Mouse (Mus musculus) lung, postnatal 14 days (tissue): ENCODE data around the gene Adipor1.
"Not testable (repeated sequence)": the region's sequence is repeated elsewhere in the genome, so short reads cannot be mapped to it uniquely, and the experiment has no call there.

Experiments
- DNase-seq: peaks from one replicate; pipeline ENCODE4 v3.0.0; 2021

Gene Adipor1

GRCm38 (mm10) chr1:134419751-134420458 is 4.7 kb downstream of the Adipor1 start:
- no peak for DNase-seq

GRCm38 (mm10) chr1:134423911-134424310 is 8.7 kb downstream of the Adipor1 start:
- DNase-seq, result no peak

GRCm38 (mm10) chr1:134426289-134426688 is 11.1 kb downstream of the Adipor1 start:
- no peak for DNase-seq

- no peak for DNase-seq
These were observed 17.8 kb downstream of the Adipor1 start for GRCm38 (mm10) chr1:134433002-134433401.

- DNase-seq, result no peak
These were observed 18.3 kb downstream of the Adipor1 start for GRCm38 (mm10) chr1:134433473-134433872.

- peak; percentile 35 for DNase-seq
These were observed 20.2 kb downstream of the Adipor1 start for GRCm38 (mm10) chr1:134435414-134435813.

GRCm38 (mm10) chr1:134440437-134440836 is 25.3 kb downstream of the Adipor1 start:
- DNase-seq, result no peak

- DNase-seq, result not testable (repeated sequence)
These were observed 26.6 kb downstream of the Adipor1 start for GRCm38 (mm10) chr1:134441737-134442136.

- DNase-seq, result no peak
These were observed 27.2 kb downstream of the Adipor1 start for GRCm38 (mm10) chr1:134442394-134442793.

GRCm38 (mm10) chr1:134443288-134443687 is 28.1 kb downstream of the Adipor1 start:
- not testable (repeated sequence) for DNase-seq

- DNase-seq, result no peak
These were observed 30.2 kb downstream of the Adipor1 start for GRCm38 (mm10) chr1:134445418-134445817.

GRCm38 (mm10) chr1:134448537-134448936 is 33.4 kb downstream of the Adipor1 start:
- DNase-seq, result not testable (repeated sequence)

- DNase-seq, result no peak
These were observed 35.0 kb downstream of the Adipor1 start for GRCm38 (mm10) chr1:134450201-134450600.

GRCm38 (mm10) chr1:134450986-134451385 is 35.8 kb downstream of the Adipor1 start:
- peak; percentile 53 for DNase-seq

GRCm38 (mm10) chr1:134454904-134455824 is 40.0 kb downstream of the Adipor1 start, which contains the start of gene Klhl12:
Klhl12 (plus strand) TSS chr1:134455531.
- DNase-seq, result peak; percentile 97

- DNase-seq, result no peak
These were observed 40.9 kb downstream of the Adipor1 start for GRCm38 (mm10) chr1:134456060-134456459.

GRCm38 (mm10) chr1:134458139-134458727 is 43.1 kb downstream of the Adipor1 start:
- no peak for DNase-seq

GRCm38 (mm10) chr1:134460294-134461284 is 45.4 kb downstream of the Adipor1 start:
- DNase-seq, result no peak
